Mouse (Mus musculus): Measurements from ENCODE around the gene Coq2. TPM values are rescaled to one million over a fixed set of nuclear protein-coding genes. Genes with fewer than 3 reads are reported as not detected.

Gene Coq2
- total RNA-seq, 2 experiments from 2014 or later = 62.0 to 62.6 TPM

GRCm38 (mm10) chr5:100663854-100664253 lies 11.1 kb downstream of the Coq2 start:
- peak in 1 of 2 experiments; percentile 52 for DNase-seq (ENCODE audit: low spot score in 2 of 2)

GRCm38 (mm10) chr5:100663011-100663410 lies 11.9 kb downstream of the Coq2 start:
- no peak for DNase-seq (ENCODE audit: low spot score in 2 of 2)

DNA sequence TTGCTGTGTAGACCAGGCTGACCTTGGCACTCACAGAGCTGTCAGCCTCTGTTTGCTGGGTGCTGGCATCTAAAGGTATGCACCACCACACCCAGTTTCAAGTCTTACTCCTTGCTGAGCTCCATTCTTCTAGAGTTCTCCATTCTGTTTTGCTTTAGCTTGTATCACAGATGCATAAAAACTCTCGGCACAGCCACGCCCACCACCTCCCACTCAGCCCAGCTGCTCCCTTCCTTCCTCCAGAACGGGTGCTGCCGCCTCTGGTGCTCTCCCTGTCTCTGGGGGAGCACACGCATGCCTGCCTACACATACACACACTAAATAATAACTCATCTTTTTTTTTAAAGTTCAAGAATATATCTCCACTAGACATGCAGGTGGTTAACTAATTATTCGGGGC lies 16.5 kb downstream of the Coq2 start:
- DNase-seq (ENCODE audit: low spot score in 2 of 2) = peak; percentile 23 to 60

DNA sequence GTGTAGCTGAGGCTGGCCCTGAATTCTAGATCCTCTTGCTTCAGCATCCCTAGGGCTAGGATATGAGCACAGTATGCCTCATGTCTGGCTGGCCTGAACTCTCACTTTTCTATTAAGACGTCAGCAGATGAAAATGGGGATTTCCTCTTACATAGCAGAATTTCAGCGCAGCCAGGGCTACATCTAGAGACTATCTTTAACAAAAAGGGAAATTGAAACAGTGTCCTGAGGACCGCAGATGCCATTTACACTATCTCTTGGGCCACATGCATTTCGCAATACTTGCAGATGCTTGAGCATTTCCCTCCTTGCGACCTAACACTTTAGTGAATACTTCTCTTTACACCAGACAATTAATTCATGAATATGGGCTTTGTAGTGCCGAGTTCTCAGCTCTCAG lies 18.6 kb downstream of the Coq2 start:
- DNase-seq (ENCODE audit: low spot score in 2 of 2) = no peak

GRCm38 (mm10) chr5:100652327-100652726 lies 22.6 kb downstream of the Coq2 start:
- DNase-seq (ENCODE audit: low spot score in 2 of 2) = no peak

- no peak for DNase-seq (ENCODE audit: low spot score in 2 of 2)
These were observed 23.5 kb downstream of the Coq2 start for GRCm38 (mm10) chr5:100651486-100651885.

DNA sequence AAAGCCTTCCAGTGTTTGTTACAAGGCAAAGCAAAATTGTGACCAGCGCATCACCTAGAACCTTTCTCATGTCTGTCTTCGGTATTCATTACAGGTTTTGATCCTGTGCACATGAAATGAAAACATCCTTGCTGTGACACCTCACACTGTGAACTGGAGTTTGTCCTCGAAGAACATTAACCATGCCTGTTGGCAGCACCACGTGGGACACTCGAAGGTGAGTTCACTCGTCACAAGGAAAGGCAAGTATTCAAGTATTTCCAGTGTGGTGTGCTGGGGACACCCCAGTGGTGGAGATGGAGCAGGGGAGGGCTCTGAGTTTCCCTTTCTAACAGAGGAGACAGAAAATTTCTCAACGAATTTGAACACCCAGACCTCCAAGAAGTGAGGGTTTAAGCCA lies 24.0 kb downstream of the Coq2 start:
- DNase-seq (ENCODE audit: low spot score in 2 of 2) = no peak

DNA sequence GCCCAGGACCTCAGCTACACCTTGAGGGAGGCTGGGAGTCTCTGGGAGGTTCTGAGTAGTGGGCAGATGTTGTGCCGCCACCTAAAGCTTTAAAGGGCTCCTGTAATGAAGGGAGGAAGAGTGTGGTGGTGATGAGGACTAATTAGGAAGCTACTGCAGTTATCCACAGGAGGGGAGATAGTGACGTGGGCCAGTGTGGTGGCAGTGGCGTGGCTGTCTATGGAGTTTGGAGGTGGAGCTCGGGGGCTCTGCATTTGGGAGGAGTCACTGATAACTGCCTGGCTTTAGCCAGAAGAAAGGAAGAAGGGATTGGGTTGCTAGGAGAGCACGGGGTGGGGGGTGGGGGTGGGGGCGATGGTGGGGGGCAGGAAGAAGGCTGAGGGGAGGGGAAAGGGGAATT lies 26.4 kb downstream of the Coq2 start:
- DNase-seq (ENCODE audit: low spot score in 2 of 2) = no peak

- no peak for DNase-seq (ENCODE audit: low spot score in 2 of 2)
These were observed 26.9 kb downstream of the Coq2 start for GRCm38 (mm10) chr5:100648046-100648445.

- no peak for DNase-seq (ENCODE audit: low spot score in 2 of 2)
These were observed 28.4 kb downstream of the Coq2 start for GRCm38 (mm10) chr5:100646558-100646957.

GRCm38 (mm10) chr5:100643991-100644535 lies 30.9 kb downstream of the Coq2 start:
- no peak for DNase-seq (ENCODE audit: low spot score in 2 of 2)

DNA sequence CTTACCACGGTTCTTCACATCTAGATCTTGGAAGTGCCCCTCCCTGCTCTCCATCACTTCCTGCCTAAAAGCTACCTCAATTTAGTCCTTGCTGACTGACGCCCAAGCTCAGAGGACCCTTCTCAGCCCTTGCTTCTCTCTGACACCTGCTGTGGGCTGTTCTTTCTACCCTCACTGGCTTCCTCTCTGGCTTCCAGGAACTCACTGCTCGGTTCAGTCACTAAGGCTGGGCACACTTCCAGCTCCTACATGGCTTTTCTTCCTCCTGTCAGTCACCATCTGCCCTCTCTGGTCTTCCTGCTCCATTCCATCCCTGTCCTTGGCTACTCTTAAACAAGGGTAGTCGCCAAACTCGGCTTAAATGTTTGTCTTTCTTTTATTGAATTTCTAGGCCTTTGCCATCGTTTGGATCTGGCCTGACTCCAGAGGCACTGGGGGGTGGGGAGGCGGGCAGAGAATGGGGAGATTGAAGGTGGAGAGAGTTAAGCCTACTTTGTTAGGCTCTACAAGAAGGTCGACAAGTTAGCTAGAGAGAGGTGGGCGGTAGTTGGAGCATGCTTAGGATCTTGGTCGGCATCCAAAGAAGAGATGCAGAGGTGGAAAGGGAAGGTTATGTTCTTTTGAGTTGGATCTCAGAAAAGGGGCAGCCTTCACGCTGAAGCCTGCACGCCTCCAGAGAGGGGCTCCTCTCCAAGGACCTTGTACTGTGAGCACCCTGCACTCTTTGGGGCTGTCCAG lies 31.5 kb downstream of the Coq2 start:
- DNase-seq (ENCODE audit: low spot score in 2 of 2) = peak; percentile 27 to 41

DNA sequence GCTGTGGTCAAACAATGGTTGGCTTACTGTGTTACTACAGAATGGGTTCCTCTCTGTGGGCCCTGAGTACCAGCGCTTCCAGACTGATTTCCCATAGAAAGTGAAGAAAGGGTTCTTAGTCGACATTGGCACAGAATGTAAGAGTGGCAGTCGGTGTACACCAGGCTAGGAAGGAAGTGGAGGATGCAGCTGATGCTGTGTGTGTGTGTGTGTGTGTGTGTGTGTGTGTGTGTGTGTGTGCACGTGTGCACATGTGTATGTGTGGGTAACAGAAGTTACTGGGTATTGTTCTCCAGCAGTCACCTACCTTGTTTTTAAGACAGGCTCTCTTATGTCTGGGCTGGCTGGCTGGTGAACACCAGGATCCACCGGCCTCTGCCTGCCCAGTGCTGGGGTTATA lies 32.6 kb downstream of the Coq2 start:
- no peak for DNase-seq (ENCODE audit: low spot score in 2 of 2)

- no peak for DNase-seq (ENCODE audit: low spot score in 2 of 2)
These were observed 36.5 kb downstream of the Coq2 start for GRCm38 (mm10) chr5:100638483-100638882.

DNA sequence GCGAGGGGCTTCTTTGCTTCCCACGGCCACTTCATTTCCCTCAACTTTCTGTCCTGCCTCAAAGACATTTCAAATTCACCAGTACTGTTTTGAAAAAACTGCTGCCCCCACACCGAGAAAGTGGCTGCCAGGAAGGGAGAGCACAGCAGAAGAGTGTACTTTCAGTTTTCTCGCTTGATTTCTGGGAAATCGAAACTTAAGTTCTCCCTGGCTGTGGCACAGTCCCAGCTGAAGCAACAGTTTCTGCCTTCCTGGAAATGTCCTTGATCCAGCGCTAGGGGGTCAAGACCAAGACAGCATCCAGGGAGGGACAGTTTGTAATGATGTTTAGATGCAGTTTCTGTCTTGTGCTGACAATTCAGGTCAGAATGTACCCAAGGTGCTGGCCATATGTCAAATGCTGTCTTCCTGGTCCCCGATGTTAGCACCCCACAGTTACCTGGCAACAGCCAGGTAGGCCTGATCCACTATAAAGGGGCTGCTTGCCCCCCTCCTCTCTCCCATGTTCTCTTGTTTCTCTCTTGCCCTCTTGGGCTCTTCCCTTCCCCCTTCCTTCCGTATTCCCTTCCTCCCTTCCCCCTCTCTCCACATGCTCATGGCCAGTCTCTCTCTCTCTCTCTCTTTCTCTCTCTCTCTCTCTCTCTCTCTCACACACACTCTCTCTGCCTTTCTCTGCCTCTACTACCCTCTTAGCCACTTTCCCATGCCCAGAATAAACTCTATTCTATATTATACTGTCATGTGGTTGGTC lies 38.0 kb downstream of the Coq2 start:
- no peak for DNase-seq (ENCODE audit: low spot score in 2 of 2)

DNA sequence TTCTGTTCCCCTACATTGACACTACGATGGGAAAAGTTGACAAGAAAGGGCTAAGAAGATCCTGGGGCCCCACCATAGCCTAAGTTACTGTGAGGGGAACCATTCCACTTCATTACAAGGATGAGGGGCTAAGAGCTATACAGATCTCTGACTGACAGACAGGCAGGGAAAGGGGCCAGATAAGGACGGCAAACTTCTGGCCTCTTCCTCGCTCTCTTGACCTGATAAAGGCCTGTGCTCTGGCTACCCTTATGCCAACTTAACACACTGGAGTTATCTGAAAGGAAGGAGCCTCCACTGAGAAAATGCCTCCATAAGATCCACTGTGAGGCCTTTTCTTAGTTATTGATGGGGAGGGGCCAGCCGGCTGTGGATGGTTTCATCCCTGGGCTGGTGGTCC lies 39.0 kb downstream of the Coq2 start:
- no peak for DNase-seq (ENCODE audit: low spot score in 2 of 2)

GRCm38 (mm10) chr5:100634885-100635478 lies 40.0 kb downstream of the Coq2 start:
- DNase-seq (ENCODE audit: low spot score in 2 of 2) = no peak

GRCm38 (mm10) chr5:100632540-100633129 lies 42.3 kb downstream of the Coq2 start:
- no peak for DNase-seq (ENCODE audit: low spot score in 2 of 2)

DNA sequence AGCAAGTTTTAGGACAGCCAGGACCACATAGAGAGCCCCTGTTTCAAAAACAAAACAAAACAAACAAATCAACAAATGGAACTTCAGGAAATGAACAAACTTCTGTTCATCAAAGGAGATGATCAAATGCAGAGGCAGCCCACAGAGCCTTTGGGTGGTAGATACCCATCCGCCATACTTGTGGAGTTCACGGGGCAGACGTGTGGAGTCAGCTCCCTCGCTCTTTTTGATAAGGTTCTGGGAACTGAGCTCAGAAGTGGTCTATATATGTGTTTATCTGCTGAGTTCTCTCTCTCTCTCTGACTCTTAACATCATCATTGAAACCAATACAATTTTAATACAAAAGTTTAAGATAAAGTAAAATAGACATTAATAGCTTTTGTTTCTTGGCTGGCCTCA lies 46.1 kb downstream of the Coq2 start:
- DNase-seq (ENCODE audit: low spot score in 2 of 2) = no peak

GRCm38 (mm10) chr5:100626526-100626925 lies 48.4 kb downstream of the Coq2 start:
- DNase-seq (ENCODE audit: low spot score in 2 of 2) = no peak

GRCm38 (mm10) chr5:100624743-100625360 lies 50.1 kb downstream of the Coq2 start:
- DNase-seq (ENCODE audit: low spot score in 2 of 2) = no peak

All from layer of hippocampus, postnatal 14 days (tissue).